Mouse (Mus musculus) ES-Bruce4 (cell line): ENCODE data around the gene Nat10.

Experiments
- CTCF ChIP-seq: IDR thresholded peaks from one replicate; pipeline ENCODE4 v1.8.1; 2011; ENCODE audit warnings: low read depth, low read length
- EP300 ChIP-seq: IDR thresholded peaks from 2 replicates; pipeline ENCODE4 v1.6.1; 2011; ENCODE audit warnings: low read depth, low read length; ENCODE audit not compliant: insufficient read depth

- TF ChIP-seq CTCF (no peak), EP300 (no peak)
Observed at GRCm38 (mm10) chr2:103690425-103690824, 70.6 kb downstream of the Nat10 start.
